Mouse (Mus musculus): ENCODE data around the gene Nav2. TPM values are rescaled to one million over a fixed set of nuclear protein-coding genes. Genes with fewer than 3 reads are reported as not detected.

Nav2 gene
- polyA plus RNA-seq, 1 experiment from 2014 or later: 22.4 TPM

DNA sequence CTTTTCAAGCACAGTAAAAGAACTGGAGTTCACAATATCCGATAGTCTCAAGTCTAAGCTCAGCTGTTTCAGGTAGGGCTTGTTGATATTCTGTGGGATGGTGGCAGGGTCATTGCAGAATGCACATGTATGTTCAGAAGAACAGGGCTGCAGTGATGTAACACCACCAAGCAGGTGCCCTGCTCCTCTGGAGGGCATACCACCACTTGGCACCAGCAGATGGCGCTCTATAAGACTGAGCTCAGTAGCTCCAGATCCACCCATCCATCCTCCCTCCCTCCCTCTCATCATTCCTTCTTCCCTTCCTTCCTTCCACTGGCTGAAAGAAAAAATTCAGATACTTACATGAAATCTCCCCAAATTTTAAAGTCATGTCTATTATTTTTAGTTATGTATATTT is 547.6 kb downstream of the Nav2 start:
- ATAC-seq (peak; percentile 64), DNase-seq (ENCODE audit: low spot score) (peak; percentile 62)
- Histone ChIP-seq H3K4me2 (replicated peaks; ENCODE audit: low read depth, low read length) (no peak overlapping the region), H3K9ac (replicated peaks; ENCODE audit: low read depth) (no peak overlapping the region), H3K27me3 (replicated peaks; ENCODE audit: insufficient read depth, low read length) (no peaks in the 10 kb centered on the region), H3K36me3 (ENCODE audit: insufficient read depth, low read length) (no peaks in the 10 kb centered on the region), H3K27ac (ENCODE audit: low read length) (no peak overlapping the region), H3K4me1 (ENCODE audit: insufficient read depth, low read depth, low read length) (no peaks in the 10 kb centered on the region), H3K4me3 (ENCODE audit: low read depth, low read length) (no peak overlapping the region), H3K9me3 (ENCODE audit: low read length) (no peaks in the 10 kb centered on the region)
- TF ChIP-seq CTCF (IDR thresholded peaks at IDR 0.05) (peak; percentile 79), EP300 (IDR thresholded peaks at IDR 0.05) (no peak)
- WGBS: 61% methylated on average over 2 of the region's 2 CpGs

DNA sequence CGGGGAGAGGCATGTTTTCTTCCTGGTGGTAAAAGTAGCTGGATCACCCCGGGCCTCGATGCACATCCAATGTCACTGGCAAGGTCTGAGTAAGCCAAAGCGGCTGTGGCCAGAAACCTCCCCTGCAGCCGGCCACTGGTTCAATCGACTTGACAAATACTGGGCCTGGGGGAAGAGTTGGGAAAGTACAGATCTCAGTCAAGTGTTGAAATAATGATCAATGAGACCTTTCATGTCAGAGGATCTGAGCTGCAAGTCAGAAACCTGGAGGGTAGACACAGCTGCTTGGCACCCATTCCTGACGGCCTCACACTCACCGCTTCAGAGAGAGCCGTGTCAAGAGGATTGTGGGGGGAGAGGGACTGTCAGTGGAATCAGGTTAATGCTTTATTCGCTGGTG is 548.9 kb downstream of the Nav2 start:
- Histone ChIP-seq H3K4me1 (ENCODE audit: insufficient read depth, low read depth, low read length) (no peaks in the 10 kb centered on the region), H3K27me3 (replicated peaks; ENCODE audit: insufficient read depth, low read length) (no peaks in the 10 kb centered on the region), H3K36me3 (ENCODE audit: insufficient read depth, low read length) (no peaks in the 10 kb centered on the region), H3K27ac (ENCODE audit: low read length) (no peak overlapping the region), H3K4me3 (ENCODE audit: low read depth, low read length) (no peak overlapping the region), H3K9me3 (ENCODE audit: low read length) (no peaks in the 10 kb centered on the region), H3K4me2 (replicated peaks; ENCODE audit: low read depth, low read length) (no peak overlapping the region), H3K9ac (replicated peaks; ENCODE audit: low read depth) (no peak overlapping the region)
- 46% methylated on average over 10 of the region's 10 CpGs for WGBS
- ATAC-seq: no peak
- DNase-seq (ENCODE audit: low spot score): no peak
- no peak for TF ChIP-seq CTCF (IDR thresholded peaks at IDR 0.05)
- TF ChIP-seq EP300 (IDR thresholded peaks at IDR 0.05): no peak

DNA sequence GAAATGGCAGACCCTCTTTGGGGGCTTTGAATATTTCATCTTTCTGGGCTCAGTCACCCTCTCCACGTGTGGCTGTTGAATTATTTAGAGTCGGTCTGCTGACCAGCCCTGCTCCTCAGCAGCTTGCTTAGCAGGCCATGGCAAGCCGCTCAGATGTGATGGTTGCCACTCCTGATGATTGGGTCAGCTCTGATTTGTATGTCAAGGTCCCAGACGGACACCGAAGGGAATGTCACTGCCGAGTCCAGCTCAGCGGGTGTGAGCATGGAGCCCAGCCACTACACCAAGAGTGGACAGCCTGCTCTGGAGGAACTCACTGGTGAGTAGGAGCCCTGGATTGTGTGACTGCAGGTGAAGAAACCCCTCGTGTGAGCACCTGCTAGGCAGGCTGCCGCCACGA is 549.4 kb downstream of the Nav2 start:
- 60% methylated on average over 10 of the region's 10 CpGs for WGBS
- no peak overlapping the region for H3K27ac ChIP-seq (ENCODE audit: low read length)
- H3K4me2 ChIP-seq (replicated peaks; ENCODE audit: low read depth, low read length): no peak overlapping the region
- DNase-seq (ENCODE audit: low spot score) (no peak), ATAC-seq (no peak)
- no peaks in the 10 kb centered on the region for H3K4me1 ChIP-seq (ENCODE audit: insufficient read depth, low read depth, low read length)
- H3K9me3 ChIP-seq (ENCODE audit: low read length): no peaks in the 10 kb centered on the region
- H3K9ac ChIP-seq (replicated peaks; ENCODE audit: low read depth): no peak overlapping the region
- no peaks in the 10 kb centered on the region for H3K36me3 ChIP-seq (ENCODE audit: insufficient read depth, low read length)
- TF ChIP-seq CTCF (IDR thresholded peaks at IDR 0.05) (no peak), EP300 (IDR thresholded peaks at IDR 0.05) (no peak)
- no peaks in the 10 kb centered on the region for H3K27me3 ChIP-seq (replicated peaks; ENCODE audit: insufficient read depth, low read length)
- no peak overlapping the region for H3K4me3 ChIP-seq (ENCODE audit: low read depth, low read length)

DNA sequence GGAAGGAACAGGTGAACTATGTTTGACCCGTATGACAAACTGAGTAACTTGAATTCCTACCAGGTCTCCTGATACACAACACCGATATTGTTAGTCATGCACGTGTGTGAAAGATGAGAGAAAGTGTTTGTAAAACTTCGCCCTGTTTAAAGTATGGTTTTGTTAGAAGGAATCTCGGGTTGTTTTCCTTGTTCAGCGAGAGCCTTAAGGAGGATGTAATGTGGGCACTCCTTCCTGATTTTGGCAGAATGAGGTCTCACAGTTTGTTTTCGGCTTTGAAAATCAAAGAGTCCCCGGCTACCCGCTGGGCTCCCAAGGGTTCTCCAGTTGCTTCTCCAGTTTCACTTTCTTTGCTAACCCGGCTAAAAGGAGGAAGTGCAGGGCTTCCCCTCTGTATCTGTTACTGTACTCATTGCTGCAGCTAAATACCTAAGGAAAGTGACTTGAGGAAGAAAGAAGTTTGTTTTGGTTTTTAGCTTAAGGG is 553.9 kb downstream of the Nav2 start:
- peak overlapping the region; percentile 68 for H3K27ac ChIP-seq (ENCODE audit: low read length)
- peak; percentile 58 for ATAC-seq

DNA sequence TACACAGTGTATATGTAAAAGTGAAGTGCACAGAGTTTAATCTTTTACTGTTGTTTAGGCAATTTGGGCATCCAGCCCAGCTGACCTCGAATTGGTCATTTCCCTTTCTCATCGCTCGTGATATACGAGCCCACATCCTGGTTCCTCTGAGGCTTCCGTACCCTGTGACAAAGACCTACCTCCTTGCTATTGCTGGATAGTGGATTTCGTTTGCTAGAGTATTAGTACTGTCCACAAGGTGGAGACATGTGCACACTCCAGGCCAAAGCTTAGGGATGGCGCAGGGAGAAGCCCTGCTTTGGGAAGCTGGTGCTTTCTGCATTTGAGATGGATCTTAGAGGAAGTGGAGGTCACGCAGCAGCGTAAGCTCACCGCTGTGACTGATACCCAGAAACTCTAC is 559.3 kb downstream of the Nav2 start:
- WGBS: 25% methylated on average over 10 of the region's 10 CpGs
- H3K4me1 ChIP-seq (ENCODE audit: insufficient read depth, low read depth, low read length): 0 out of 2 replicates have a peak, but pooled peaks cover 3% of the 10 kb centered on the region
- H3K4me2 ChIP-seq (replicated peaks; ENCODE audit: low read depth, low read length): peak overlapping the region; percentile 25; the same call in 1 of the 2 replicates
- H3K9me3 ChIP-seq (ENCODE audit: low read length): no peaks in the 10 kb centered on the region
- ATAC-seq: peak; percentile 83
- H3K27ac ChIP-seq (ENCODE audit: low read length): no peak overlapping the region
- H3K9ac ChIP-seq (replicated peaks; ENCODE audit: low read depth): no peak overlapping the region
- H3K4me3 ChIP-seq (ENCODE audit: low read depth, low read length): no peak overlapping the region
- no peaks in the 10 kb centered on the region; the same call in 1 of the 2 replicates for H3K36me3 ChIP-seq (ENCODE audit: insufficient read depth, low read length)
- no peaks in the 10 kb centered on the region for H3K27me3 ChIP-seq (replicated peaks; ENCODE audit: insufficient read depth, low read length)
- 0 out of 2 replicates have a peak, but pooled peaks have one; percentile 33 for TF ChIP-seq EP300 (IDR thresholded peaks at IDR 0.05)
- TF ChIP-seq CTCF (IDR thresholded peaks at IDR 0.05): peak; percentile 94
- DNase-seq (ENCODE audit: low spot score): peak; percentile 81

More for the DNA sequence above, 553.9 kb downstream of the Nav2 start:
- Histone ChIP-seq H3K9me3 (ENCODE audit: low read length) (no peaks in the 10 kb centered on the region), H3K27me3 (replicated peaks; ENCODE audit: insufficient read depth, low read length) (no peaks in the 10 kb centered on the region), H3K4me1 (ENCODE audit: insufficient read depth, low read depth, low read length) (no peaks in the 10 kb centered on the region), H3K4me3 (ENCODE audit: low read depth, low read length) (peak overlapping the region; percentile 29), H3K9ac (replicated peaks; ENCODE audit: low read depth) (peak overlapping the region; percentile 13; the same call in 1 of the 2 replicates), H3K36me3 (ENCODE audit: insufficient read depth, low read length) (no peaks in the 10 kb centered on the region; the same call in 1 of the 2 replicates), H3K4me2 (replicated peaks; ENCODE audit: low read depth, low read length) (peak overlapping the region; percentile 52)
- TF ChIP-seq CTCF (IDR thresholded peaks at IDR 0.05) (no peak), EP300 (IDR thresholded peaks at IDR 0.05) (no peak)
- 5% methylated on average over 10 of the region's 10 CpGs for WGBS
- peak; percentile 63 for DNase-seq (ENCODE audit: low spot score)

DNA sequence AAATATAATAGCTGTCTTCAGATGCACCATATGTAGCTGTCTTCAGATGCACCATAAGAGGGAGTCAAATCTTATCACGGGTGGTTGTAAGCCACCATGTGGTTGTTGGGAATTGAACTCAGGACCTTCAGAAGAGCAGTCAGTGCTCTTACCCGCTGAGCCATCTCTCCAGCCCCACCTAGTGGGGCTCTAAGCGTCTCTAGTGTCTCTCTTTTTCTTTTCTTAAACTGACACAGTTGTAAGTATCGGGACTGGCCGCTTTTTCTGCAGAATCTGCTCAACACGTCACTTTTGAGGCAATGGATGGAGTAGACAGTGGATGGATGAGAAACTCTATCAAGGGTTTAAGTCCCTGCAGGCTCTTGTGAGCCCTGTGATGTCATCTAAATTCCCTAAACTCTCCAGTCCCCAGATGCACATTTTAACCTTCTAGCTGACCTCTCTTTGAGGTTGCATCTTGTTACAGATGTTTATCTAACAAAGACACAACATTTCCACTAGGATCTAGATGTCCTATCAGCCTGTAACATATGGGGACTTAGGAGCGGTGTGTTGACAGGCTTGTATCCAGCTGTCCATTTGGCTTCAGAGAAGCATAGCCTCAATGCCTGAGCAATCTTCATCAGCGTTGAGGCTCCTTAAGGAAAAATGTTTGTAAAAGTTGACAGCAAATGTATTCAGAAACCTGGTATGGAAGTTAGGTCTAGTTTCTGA is 560.1 kb downstream of the Nav2 start:
- peak; percentile 57 for DNase-seq (ENCODE audit: low spot score)
- H3K4me2 ChIP-seq (replicated peaks; ENCODE audit: low read depth, low read length): no peak overlapping the region
- H3K27ac ChIP-seq (ENCODE audit: low read length): peak overlapping the region; percentile 9; the same call in 1 of the 2 replicates
- H3K9me3 ChIP-seq (ENCODE audit: low read length): no peaks in the 10 kb centered on the region
- TF ChIP-seq EP300 (IDR thresholded peaks at IDR 0.05): peak; percentile 69; the same call in 1 of the 2 replicates
- no peak for TF ChIP-seq CTCF (IDR thresholded peaks at IDR 0.05)
- no peak overlapping the region for H3K9ac ChIP-seq (replicated peaks; ENCODE audit: low read depth)
- WGBS: 58% methylated on average over 8 of the region's 8 CpGs
- no peaks in the 10 kb centered on the region for H3K27me3 ChIP-seq (replicated peaks; ENCODE audit: insufficient read depth, low read length)
- ATAC-seq: peak; percentile 68
- 0 out of 2 replicates have a peak, but pooled peaks cover 3% of the 10 kb centered on the region for H3K4me1 ChIP-seq (ENCODE audit: insufficient read depth, low read depth, low read length)
- no peaks in the 10 kb centered on the region; the same call in 1 of the 2 replicates for H3K36me3 ChIP-seq (ENCODE audit: insufficient read depth, low read length)
- no peak overlapping the region for H3K4me3 ChIP-seq (ENCODE audit: low read depth, low read length)

All from lung, postnatal 0 days (tissue).